Mouse (Mus musculus) heart, postnatal 0 days (tissue): ENCODE data around the gene Slc13a5.

Source experiments
- CTCF ChIP-seq: IDR thresholded peaks from 2 replicates; pipeline ENCODE4 v1.5.1; 2016; ENCODE audit warnings: antibody characterized with exemption, control low read depth, low read depth
- EP300 ChIP-seq: IDR thresholded peaks from 2 replicates; pipeline ENCODE4 v1.6.1; 2016; ENCODE audit warnings: antibody characterized with exemption, low read depth

DNA sequence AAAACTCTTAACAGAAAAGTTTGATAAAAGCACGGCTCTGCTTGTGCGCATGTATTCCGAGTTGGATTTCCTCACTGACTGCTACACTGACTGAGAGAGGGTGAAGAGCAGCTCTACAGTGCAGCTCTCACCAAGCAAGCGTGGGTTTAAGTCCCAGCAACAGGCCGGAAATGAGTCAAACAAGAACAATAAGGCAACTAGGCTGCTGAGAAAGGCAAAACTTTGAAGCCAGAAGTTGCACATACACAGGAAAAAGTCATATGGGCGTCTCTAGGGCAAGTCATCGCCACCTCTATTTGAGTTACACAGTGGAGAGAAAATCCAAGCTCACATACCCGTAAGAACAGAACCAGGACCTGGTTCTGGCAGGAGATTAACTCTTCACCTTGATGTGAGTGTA lies 70.5 kb downstream of the Slc13a5 start:
- TF ChIP-seq CTCF: no peak
- TF ChIP-seq EP300: no peak
